Mouse (Mus musculus) embryonic facial prominence, embryonic 12.5 days (tissue): Measurements from ENCODE around the gene Fancd2os. TPM values are rescaled to one million over a fixed set of nuclear protein-coding genes. Genes with fewer than 3 reads are reported as not detected.

Experiments
- polyA plus RNA-seq: library from polyadenylated mRNA; unstranded; fragments of >200 nt; fragmentation: Nextera tagmentation; extraction: Ambion mirVana; gene quantifications from 2 replicates; pipeline ENCODE4 v1.2.1, GENCODE M21; 2016

The Fancd2os gene
- polyA plus RNA-seq, 1 experiment from 2014 or later, result 0.13 TPM

Other genes with a start within 250 kb of the Fancd2os start
- gene Tada3, start 222.8 kb downstream of the Fancd2os start, polyA plus RNA-seq, result 52.7 and 53.4 TPM in 2 replicates
- 354 and 364 TPM in 2 replicates for gene Arpc4, start 222.6 kb downstream of the Fancd2os start, polyA plus RNA-seq
- 6.3 and 6.4 TPM in 2 replicates for gene Ttll3, start 211.5 kb downstream of the Fancd2os start, polyA plus RNA-seq
- gene Rpusd3, start 181.4 kb downstream of the Fancd2os start, polyA plus RNA-seq, result 26.0 and 28.6 TPM in 2 replicates
- not detected in 2 replicates for gene Cidec, start 165.0 kb downstream of the Fancd2os start, polyA plus RNA-seq
- 75.0 and 81.6 TPM in 2 replicates for gene Jagn1, start 158.1 kb downstream of the Fancd2os start, polyA plus RNA-seq
- 3.4 and 3.9 TPM in 2 replicates for gene Il17re, start 142.2 kb downstream of the Fancd2os start, polyA plus RNA-seq
- gene Il17rc, start 129.3 kb downstream of the Fancd2os start, polyA plus RNA-seq, result 3.9 and 5.4 TPM in 2 replicates
- gene Creld1, start 117.4 kb downstream of the Fancd2os start, polyA plus RNA-seq, result 20.1 and 23.1 TPM in 2 replicates
- gene Prrt3, start 98.8 kb downstream of the Fancd2os start, polyA plus RNA-seq, result 2.9 and 3.5 TPM in 2 replicates
- 85.4 and 90.9 TPM in 2 replicates for gene Emc3, start 69.1 kb downstream of the Fancd2os start, polyA plus RNA-seq
- gene Fancd2, start 69.0 kb downstream of the Fancd2os start, polyA plus RNA-seq, result 13.4 and 14.7 TPM in 2 replicates
- 211 and 215 TPM in 2 replicates for gene Brk1, start 4.1 kb upstream of the Fancd2os start, polyA plus RNA-seq
- 54.5 and 56.2 TPM in 2 replicates for gene Vhl, start 23.2 kb upstream of the Fancd2os start, polyA plus RNA-seq
- 3.0 and 3.7 TPM in 2 replicates for gene Irak2, start 37.8 kb upstream of the Fancd2os start, polyA plus RNA-seq
- 0.61 and 0.95 TPM in 2 replicates for gene Tatdn2, start 96.3 kb upstream of the Fancd2os start, polyA plus RNA-seq
- gene Ghrl, start 119.2 kb upstream of the Fancd2os start, polyA plus RNA-seq, result 0.37 TPM in 1 of 2 replicates, not detected in the other
- gene Sec13, start 140.0 kb upstream of the Fancd2os start, polyA plus RNA-seq, result 268 and 282 TPM in 2 replicates